Mouse (Mus musculus) erythroblast, embryonic 14.5 days (primary cell): ENCODE data around the gene 1810049J17Rik.

Experiments used
- GATA1 ChIP-seq: IDR thresholded peaks from 2 replicates; pipeline ENCODE4 v1.6.1; 2012; ENCODE audit warnings: low read length, inconsistent platforms, mixed read lengths
- TAL1 ChIP-seq: IDR thresholded peaks from 3 replicates; pipeline ENCODE4 v1.6.1; 2012; ENCODE audit warnings: low read length, inconsistent platforms, mixed read lengths

DNA sequence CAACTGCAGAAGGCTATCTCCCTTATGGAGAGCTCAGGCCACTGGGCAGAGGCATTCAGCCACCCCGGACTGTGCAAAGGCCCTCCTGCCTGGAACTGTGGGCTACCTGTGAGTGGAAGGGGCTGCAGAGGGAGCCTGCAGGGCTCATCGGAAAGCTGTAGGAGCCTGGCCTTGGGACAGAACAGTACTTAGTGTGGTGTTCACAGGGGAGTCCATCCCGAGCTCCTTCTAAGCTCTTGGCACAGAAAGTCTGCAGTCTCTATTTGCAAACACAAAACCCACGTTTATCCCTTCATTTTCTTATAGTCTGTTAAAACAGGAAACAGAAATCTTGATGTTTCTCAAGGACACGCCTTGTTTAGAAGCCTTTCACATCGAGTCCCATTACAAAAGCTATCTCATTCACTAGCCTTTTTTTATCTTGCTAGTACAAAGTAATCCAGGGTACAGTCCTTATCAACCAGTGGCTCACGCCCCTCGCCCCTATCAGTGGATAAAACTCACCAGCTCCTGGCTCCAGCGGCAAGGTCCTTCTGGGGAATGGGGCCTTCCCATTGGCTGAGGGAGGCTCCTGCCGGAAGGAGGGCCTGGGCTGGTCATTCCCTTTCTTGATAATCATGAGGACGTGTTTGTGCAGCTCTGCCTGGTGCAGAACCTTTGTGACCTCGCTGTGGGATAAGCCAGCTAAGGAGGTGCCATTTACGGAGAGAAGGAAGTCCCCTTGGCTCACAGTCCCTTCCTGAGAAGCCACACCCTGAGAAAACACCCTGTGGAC lies 45.8 kb upstream of the 1810049J17Rik start:
- 0 out of 2 replicates have a peak, but pooled peaks have one; percentile 23 for TF ChIP-seq GATA1
- no peak for TF ChIP-seq TAL1
